Mouse (Mus musculus) testis, adult 2 months (tissue): ENCODE measurements around the gene Efcab12. TPM values are rescaled to one million over a fixed set of nuclear protein-coding genes. Genes with fewer than 3 reads are reported as not detected.

Experiments used
- H3K27ac ChIP-seq: fragments of 200-500 bp; 2 replicates; pipeline ENCODE4 v1.5.1; 2012; ENCODE audit warnings: low read depth, low read length; ENCODE audit not compliant: control insufficient read depth, insufficient read depth
- H3K27me3 ChIP-seq: fragments of 200-500 bp; 2 replicates; pipeline ENCODE4 v1.6.1; 2012; ENCODE audit warnings: mild to moderate bottlenecking, low read length, moderate library complexity; ENCODE audit not compliant: control insufficient read depth, insufficient read depth
- H3K36me3 ChIP-seq: fragments of 200-500 bp; 2 replicates; pipeline ENCODE4 v1.6.1; 2012; ENCODE audit warnings: mild to moderate bottlenecking, low read length; ENCODE audit not compliant: control insufficient read depth, insufficient read depth
- H3K4me1 ChIP-seq: fragments of 200-500 bp; 2 replicates; pipeline ENCODE4 v1.6.1; 2012; ENCODE audit warnings: low read length; ENCODE audit not compliant: control insufficient read depth, insufficient read depth
- H3K4me3 ChIP-seq: fragments of 200-500 bp; 2 replicates; pipeline ENCODE4 v1.5.1; 2012; ENCODE audit warnings: low read depth, mild to moderate bottlenecking, low read length, moderate library complexity, mixed read lengths; ENCODE audit not compliant: control insufficient read depth
- CTCF ChIP-seq: fragments of 200-500 bp; IDR thresholded peaks from 2 replicates; pipeline ENCODE4 v1.5.1; 2012; ENCODE audit warnings: low read depth, mild to moderate bottlenecking, inconsistent platforms, low read length, moderate library complexity; ENCODE audit not compliant: control insufficient read depth, insufficient read depth, insufficient replicate concordance
- POLR2A ChIP-seq: fragments of 200-500 bp; IDR thresholded peaks from 2 replicates; pipeline ENCODE4 v1.6.1; 2012; ENCODE audit warnings: low read depth, mild to moderate bottlenecking, inconsistent platforms, low read length, moderate library complexity; ENCODE audit not compliant: control insufficient read depth
- polyA plus RNA-seq: library from polyadenylated mRNA; depleted of rRNA; stranded (reverse); fragments of >200 nt; gene quantifications from 2 replicates; pipeline ENCODE4 v1.2.3, GENCODE M21; 2012

Efcab12 gene
- polyA plus RNA-seq, 1 experiment, result 26.2 TPM

GRCm38 (mm10) chr6:115801811-115802210 lies 36.4 kb downstream of the Efcab12 start:
- H3K36me3 ChIP-seq, result peaks cover 7% of the 10 kb centered on the region
- no peak overlapping the region for H3K27ac ChIP-seq
- no peaks in the 10 kb centered on the region for H3K27me3 ChIP-seq
- no peak for TF ChIP-seq POLR2A
- TF ChIP-seq CTCF, result no peak
- H3K4me1 ChIP-seq, result no peaks in the 10 kb centered on the region
- H3K4me3 ChIP-seq, result no peak overlapping the region

GRCm38 (mm10) chr6:115792691-115793215 lies 45.5 kb downstream of the Efcab12 start:
- H3K4me3 ChIP-seq, result no peak overlapping the region
- H3K36me3 ChIP-seq, result peaks cover 4% of the 10 kb centered on the region

GRCm38 (mm10) chr6:115791842-115792686 lies 46.1 kb downstream of the Efcab12 start:
- Histone ChIP-seq H3K4me1 (no peaks in the 10 kb centered on the region), H3K27me3 (no peaks in the 10 kb centered on the region), H3K4me3 (no peak overlapping the region), H3K36me3 (peaks cover 4% of the 10 kb centered on the region), H3K27ac (no peak overlapping the region)
- TF ChIP-seq CTCF (no peak), POLR2A (no peak)

More at GRCm38 (mm10) chr6:115792691-115793215, 45.5 kb downstream of the Efcab12 start:
- H3K27me3 ChIP-seq, result no peaks in the 10 kb centered on the region
- no peak overlapping the region for H3K27ac ChIP-seq
- H3K4me1 ChIP-seq, result no peaks in the 10 kb centered on the region
- no peak for TF ChIP-seq POLR2A
- TF ChIP-seq CTCF, result no peak

- no peak for TF ChIP-seq POLR2A
- TF ChIP-seq CTCF, result no peak
- no peak overlapping the region for H3K4me3 ChIP-seq
- H3K4me1 ChIP-seq, result no peaks in the 10 kb centered on the region
- no peaks in the 10 kb centered on the region for H3K27me3 ChIP-seq
- peaks cover 4% of the 10 kb centered on the region for H3K36me3 ChIP-seq
- no peak overlapping the region for H3K27ac ChIP-seq
Observed at GRCm38 (mm10) chr6:115791016-115791415, 47.2 kb downstream of the Efcab12 start.

GRCm38 (mm10) chr6:115782781-115783180 lies 55.4 kb downstream of the Efcab12 start:
- H3K4me3 ChIP-seq, result no peak overlapping the region
- H3K27ac ChIP-seq, result no peak overlapping the region
- no peaks in the 10 kb centered on the region for H3K27me3 ChIP-seq
- no peak for TF ChIP-seq CTCF
- no peak for TF ChIP-seq POLR2A
- no peaks in the 10 kb centered on the region; the same call in none of the 2 replicates for H3K36me3 ChIP-seq
- H3K4me1 ChIP-seq, result no peaks in the 10 kb centered on the region

- Histone ChIP-seq H3K27me3 (no peaks in the 10 kb centered on the region), H3K36me3 (no peaks in the 10 kb centered on the region), H3K4me1 (peaks cover 12% of the 10 kb centered on the region), H3K27ac (no peak overlapping the region), H3K4me3 (no peak overlapping the region)
- TF ChIP-seq CTCF (no peak), POLR2A (no peak)
Observed at GRCm38 (mm10) chr6:115776363-115776762, 61.8 kb downstream of the Efcab12 start.

- Histone ChIP-seq H3K4me1 (peaks cover 12% of the 10 kb centered on the region), H3K36me3 (no peaks in the 10 kb centered on the region), H3K27me3 (no peaks in the 10 kb centered on the region), H3K27ac (no peak overlapping the region), H3K4me3 (no peak overlapping the region)
- TF ChIP-seq POLR2A (no peak), CTCF (no peak)
Observed at GRCm38 (mm10) chr6:115775838-115776237, 62.4 kb downstream of the Efcab12 start.
